Mouse (Mus musculus): ENCODE measurements at regions not wholly inside any gene's neighbourhood (a gene's known extent, or its start where the extent isn't known, plus 50 kb on each side); places are given as distances from the start of the nearest gene placed in this dataset.

- Histone ChIP-seq H3K79me2 (replicated peaks; ENCODE audit: control insufficient read depth, extremely low read depth, insufficient read depth, poor library complexity, severe bottlenecking) (no peaks in the 10 kb centered on the region), H3K4me1 (ENCODE audit: control insufficient read depth in 1 of 2, insufficient read depth in 2 of 2) (no peaks in the 10 kb centered on the region; a peak in 1 of 4 replicates), H3K36me3 (replicated peaks in 1 of 2; ENCODE audit: control insufficient read depth in 1 of 2, insufficient read depth in 1 of 2, low read length in 1 of 2) (no peaks in the 10 kb centered on the region), H3K9me3 (replicated peaks; ENCODE audit: low read length) (no peaks in the 10 kb centered on the region), H3K4me2 (ENCODE audit: insufficient read depth, low read depth, poor library complexity, severe bottlenecking) (no peak overlapping the region), H3K4me3 (replicated peaks in 1 of 3; ENCODE audit: low read depth in 2 of 3, low read length in 2 of 3, poor library complexity in 1 of 3) (no peak overlapping the region), H3K9ac (ENCODE audit: insufficient read depth, low read depth) (no peak overlapping the region), H3K27ac (ENCODE audit: insufficient read depth, low read depth) (no peak overlapping the region), H3K27me3 (replicated peaks) (no peaks in the 10 kb centered on the region)
- dilution Hi-C loops (cut with MboI; ENCODE audit: extremely low pct_ligation_motif_present, extremely low pct_unique_long_range_greater_than_20kb, low sequenced_read_pairs) (no loop called here), in situ Hi-C loops (cut with MboI; ENCODE audit: low pct_ligation_motif_present, low pct_unique_long_range_greater_than_20kb, low sequenced_read_pairs) (no loop called here)
- DNase-seq (ENCODE audit: extremely low read depth), result no peak
- no peak for TF ChIP-seq MAFK (IDR thresholded peaks at IDR 0.05; ENCODE audit: insufficient replicate concordance, low read length)
- TF ChIP-seq POLR2A (IDR thresholded peaks at IDR 0.05; ENCODE audit: low read depth, low read length), result no peak
- no peak for TF ChIP-seq HCFC1 (IDR thresholded peaks at IDR 0.05; ENCODE audit: low read depth, low read length)
- TF ChIP-seq TCF12 (IDR thresholded peaks at IDR 0.05; ENCODE audit: low read depth, low read length), result no peak
- TF ChIP-seq MAZ (IDR thresholded peaks at IDR 0.05; ENCODE audit: low read depth, low read length), result no peak
- no peak for TF ChIP-seq BHLHE40 (IDR thresholded peaks at IDR 0.05; ENCODE audit: low read depth, low read length)
- TF ChIP-seq NELFE (IDR thresholded peaks at IDR 0.05; ENCODE audit: low read depth, low read length), result no peak
- TF ChIP-seq ZNF384 (IDR thresholded peaks at IDR 0.05; ENCODE audit: low read depth, low read length), result no peak
- no peak for TF ChIP-seq USF1 (IDR thresholded peaks at IDR 0.05; ENCODE audit: low read depth, low read length)
- no peak for TF ChIP-seq CTCF (conservative IDR thresholded peaks at IDR 0.05 in 1 of 2, IDR thresholded peaks at IDR 0.05 in 1 of 2; ENCODE audit: low read depth in 2 of 2, low read length in 2 of 2)
- no peak for TF ChIP-seq MYC (IDR thresholded peaks at IDR 0.05; ENCODE audit: low read depth, low read length)
- no peak for TF ChIP-seq ZMIZ1 (IDR thresholded peaks at IDR 0.05; ENCODE audit: low read depth, low read length)
- TF ChIP-seq MEF2A (IDR thresholded peaks at IDR 0.05; ENCODE audit: borderline replicate concordance, low read depth, low read length), result no peak
- TF ChIP-seq CHD1 (IDR thresholded peaks at IDR 0.05; ENCODE audit: low read depth, low read length), result no peak
- TF ChIP-seq SMC3 (IDR thresholded peaks at IDR 0.05; ENCODE audit: low read depth, low read length), result no peak
- TF ChIP-seq JUND (conservative IDR thresholded peaks at IDR 0.05; ENCODE audit: low read depth, low read length), result no peak
- TF ChIP-seq RAD21 (IDR thresholded peaks at IDR 0.05; ENCODE audit: low read depth, low read length), result no peak
- no peak for TF ChIP-seq IRF4 (IDR thresholded peaks at IDR 0.05; ENCODE audit: low read depth, low read length)
Observed at GRCm38 (mm10) chr15:27129697-27130096, 234.3 kb upstream of the Fbxl7 start.

DNA sequence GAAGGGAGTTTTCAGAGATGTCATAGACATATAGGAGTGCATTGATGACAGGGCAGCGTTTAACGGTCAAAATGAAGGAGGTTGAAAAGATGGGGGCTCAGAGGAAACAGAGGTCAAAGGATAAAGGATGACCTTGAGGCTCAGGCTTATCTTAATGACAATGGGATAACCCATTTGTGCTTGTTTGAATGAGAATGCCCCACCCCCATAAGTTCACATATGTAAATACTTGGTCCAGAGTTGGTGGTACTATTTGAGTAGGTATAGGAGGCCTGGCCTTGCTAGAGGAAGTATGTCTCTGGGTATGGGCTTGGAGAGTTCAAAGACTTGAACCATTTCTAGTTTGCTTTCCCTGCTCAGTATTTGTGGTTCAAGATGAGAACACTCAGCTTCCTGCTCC is 237.4 kb upstream of the Fbxl7 start:
- Histone ChIP-seq H3K4me3 (replicated peaks in 1 of 3; ENCODE audit: low read depth in 2 of 3, low read length in 2 of 3, poor library complexity in 1 of 3) (no peak overlapping the region), H3K27me3 (replicated peaks) (no peaks in the 10 kb centered on the region), H3K9me3 (replicated peaks; ENCODE audit: low read length) (no peaks in the 10 kb centered on the region), H3K27ac (ENCODE audit: insufficient read depth, low read depth) (no peak overlapping the region), H3K79me2 (replicated peaks; ENCODE audit: control insufficient read depth, extremely low read depth, insufficient read depth, poor library complexity, severe bottlenecking) (no peaks in the 10 kb centered on the region), H3K4me2 (ENCODE audit: insufficient read depth, low read depth, poor library complexity, severe bottlenecking) (no peak overlapping the region), H3K4me1 (ENCODE audit: control insufficient read depth in 1 of 2, insufficient read depth in 2 of 2) (no peaks in the 10 kb centered on the region; a peak in 1 of 4 replicates), H3K9ac (ENCODE audit: insufficient read depth, low read depth) (no peak overlapping the region), H3K36me3 (replicated peaks in 1 of 2; ENCODE audit: control insufficient read depth in 1 of 2, insufficient read depth in 1 of 2, low read length in 1 of 2) (no peaks in the 10 kb centered on the region)
- TF ChIP-seq PAX5 (IDR thresholded peaks at IDR 0.05; ENCODE audit: low read length), result no peak
- no peak for TF ChIP-seq POLR2A (IDR thresholded peaks at IDR 0.05; ENCODE audit: low read depth, low read length)
- TF ChIP-seq ZKSCAN1 (IDR thresholded peaks at IDR 0.05; ENCODE audit: borderline replicate concordance, low read depth, low read length), result no peak
- TF ChIP-seq SMC3 (IDR thresholded peaks at IDR 0.05; ENCODE audit: low read depth, low read length), result no peak
- TF ChIP-seq JUN (IDR thresholded peaks at IDR 0.05; ENCODE audit: insufficient read depth, low read depth, low read length), result no peak
- no peak for TF ChIP-seq CHD2 (IDR thresholded peaks at IDR 0.05; ENCODE audit: low read length)
- TF ChIP-seq CHD1 (IDR thresholded peaks at IDR 0.05; ENCODE audit: low read depth, low read length), result no peak
- no peak for TF ChIP-seq EP300 (IDR thresholded peaks at IDR 0.05; ENCODE audit: low read length)
- TF ChIP-seq ETS1 (conservative IDR thresholded peaks at IDR 0.05; ENCODE audit: low read depth, low read length), result no peak
- TF ChIP-seq MEF2A (IDR thresholded peaks at IDR 0.05; ENCODE audit: borderline replicate concordance, low read depth, low read length), result no peak
- no peak for TF ChIP-seq TBP (conservative IDR thresholded peaks at IDR 0.05; ENCODE audit: low read depth, low read length)
- no peak for TF ChIP-seq USF1 (IDR thresholded peaks at IDR 0.05; ENCODE audit: low read depth, low read length)
- TF ChIP-seq UBTF (IDR thresholded peaks at IDR 0.05; ENCODE audit: low read depth, low read length), result no peak
- no peak for TF ChIP-seq MAZ (IDR thresholded peaks at IDR 0.05; ENCODE audit: low read depth, low read length)
- no peak for TF ChIP-seq HCFC1 (IDR thresholded peaks at IDR 0.05; ENCODE audit: low read depth, low read length)
- no peak for TF ChIP-seq ZNF384 (IDR thresholded peaks at IDR 0.05; ENCODE audit: low read depth, low read length)
- TF ChIP-seq ELF1 (IDR thresholded peaks at IDR 0.05; ENCODE audit: low read depth, low read length), result no peak
- in situ Hi-C loops (cut with MboI; ENCODE audit: low pct_ligation_motif_present, low pct_unique_long_range_greater_than_20kb, low sequenced_read_pairs) (no loop called here), dilution Hi-C loops (cut with MboI; ENCODE audit: extremely low pct_ligation_motif_present, extremely low pct_unique_long_range_greater_than_20kb, low sequenced_read_pairs) (no loop called here)
- DNase-seq (ENCODE audit: extremely low read depth), result no peak

Data from CH12.LX (cell line).